Mouse (Mus musculus) CH12.LX (cell line): ENCODE data around the gene St5. TPM values are rescaled to one million over a fixed set of nuclear protein-coding genes. Genes with fewer than 3 reads are reported as not detected.

Experiments used
- DNase-seq: peaks from one replicate; pipeline ENCODE4 v3.0.0-alpha.2; 2013; ENCODE audit errors: extremely low read depth
- H3K27ac ChIP-seq: 2 replicates; pipeline ENCODE4 v1.5.1; 2012; ENCODE audit warnings: low read depth, mild to moderate bottlenecking, control low read depth, moderate library complexity; ENCODE audit not compliant: insufficient read depth
- H3K27me3 ChIP-seq: replicated peaks from 2 replicates; pipeline ENCODE3; 2012; ENCODE audit warnings: inconsistent platforms
- H3K36me3 ChIP-seq, 2 experiments: replicated peaks in 1 of 2; 2 replicates each; pipeline versions ENCODE3 to v1.6.1; 2012; ENCODE audit warnings: inconsistent platforms in 1 of 2, low read length in 1 of 2, mild to moderate bottlenecking in 1 of 2, mixed read lengths in 1 of 2, moderate library complexity in 1 of 2; ENCODE audit not compliant: control insufficient read depth in 1 of 2, insufficient read depth in 1 of 2
- H3K4me1 ChIP-seq, 2 experiments: 2 replicates each; pipeline ENCODE4 v1.6.1; 2012; ENCODE audit warnings: inconsistent platforms in 1 of 2, moderate library complexity in 1 of 2; ENCODE audit not compliant: insufficient read depth in 2 of 2, control insufficient read depth in 1 of 2
- H3K4me2 ChIP-seq: 2 replicates; pipeline ENCODE4 v1.6.1; 2012; ENCODE audit warnings: low read depth, mild to moderate bottlenecking, control low read depth; ENCODE audit not compliant: poor library complexity, insufficient read depth, severe bottlenecking
- H3K4me3 ChIP-seq, 3 experiments: fragments of 150-350 bp in 1 of 3; sonication (generic) in 1 of 3; replicated peaks in 1 of 3; 2 replicates each; pipeline versions ENCODE3 to v1.5.1; 2011 to 2012; ENCODE audit warnings: low read depth in 2 of 3, low read length in 2 of 3, mild to moderate bottlenecking in 2 of 3, moderate library complexity in 2 of 3, control low read depth in 1 of 3, improper control_type of control experiment in 1 of 3, inconsistent platforms in 1 of 3, mixed read lengths in 1 of 3; ENCODE audit not compliant: poor library complexity in 1 of 3
- H3K79me2 ChIP-seq: replicated peaks from 2 replicates; pipeline ENCODE4 v1.6.1; 2012; ENCODE audit warnings: mild to moderate bottlenecking, moderate library complexity; ENCODE audit not compliant: control insufficient read depth, poor library complexity, insufficient read depth, severe bottlenecking; ENCODE audit errors: extremely low read depth
- H3K9ac ChIP-seq: 2 replicates; pipeline ENCODE4 v1.6.1; 2012; ENCODE audit warnings: low read depth, mild to moderate bottlenecking, control low read depth, moderate library complexity; ENCODE audit not compliant: insufficient read depth
- H3K9me3 ChIP-seq: replicated peaks from 2 replicates; pipeline ENCODE3; 2012; ENCODE audit warnings: low read length, inconsistent platforms, mixed read lengths
- CHD2 ChIP-seq: IDR thresholded peaks from 2 replicates; pipeline ENCODE4 v1.6.1; 2011; ENCODE audit warnings: low read length, improper control_type of control experiment
- ELF1 ChIP-seq: IDR thresholded peaks from 2 replicates; pipeline ENCODE4 v1.6.1; 2014; ENCODE audit warnings: low read depth, mild to moderate bottlenecking, inconsistent platforms, low read length, improper control_type of control experiment
- EP300 ChIP-seq: IDR thresholded peaks from 2 replicates; pipeline ENCODE4 v1.6.1; 2011; ENCODE audit warnings: low read length, improper control_type of control experiment
- GABPA ChIP-seq: IDR thresholded peaks from 2 replicates; pipeline ENCODE4 v1.6.1; 2012; ENCODE audit warnings: low read depth, low read length, improper control_type of control experiment, inconsistent platforms; ENCODE audit not compliant: insufficient replicate concordance
- HCFC1 ChIP-seq: IDR thresholded peaks from 2 replicates; pipeline ENCODE4 v1.6.1; 2012; ENCODE audit warnings: low read depth, mild to moderate bottlenecking, inconsistent platforms, low read length, improper control_type of control experiment
- IRF4 ChIP-seq: IDR thresholded peaks from 2 replicates; pipeline ENCODE4 v1.6.1; 2014; ENCODE audit warnings: low read depth, mild to moderate bottlenecking, inconsistent platforms, low read length, improper control_type of control experiment
- JUN ChIP-seq: IDR thresholded peaks from 2 replicates; pipeline ENCODE4 v1.6.1; 2011; ENCODE audit warnings: low read depth, mild to moderate bottlenecking, low read length, improper control_type of control experiment, moderate library complexity; ENCODE audit not compliant: insufficient read depth
- JUND ChIP-seq: conservative IDR thresholded peaks from 2 replicates; pipeline ENCODE4 v1.6.1; 2011; ENCODE audit warnings: low read depth, low read length, improper control_type of control experiment
- KAT2A ChIP-seq: IDR thresholded peaks from 2 replicates; pipeline ENCODE4 v1.6.1; 2012; ENCODE audit warnings: low read length, improper control_type of control experiment, inconsistent platforms; ENCODE audit not compliant: insufficient replicate concordance
- MAZ ChIP-seq: IDR thresholded peaks from 2 replicates; pipeline ENCODE4 v1.6.1; 2012; ENCODE audit warnings: low read depth, mild to moderate bottlenecking, inconsistent platforms, low read length, improper control_type of control experiment, moderate library complexity
- MEF2A ChIP-seq: IDR thresholded peaks from 2 replicates; pipeline ENCODE4 v1.6.1; 2014; ENCODE audit warnings: low read depth, mild to moderate bottlenecking, inconsistent platforms, low read length, improper control_type of control experiment, borderline replicate concordance
- MXI1 ChIP-seq: IDR thresholded peaks from 2 replicates; pipeline ENCODE4 v1.6.1; 2011; ENCODE audit warnings: mild to moderate bottlenecking, low read depth, low read length, improper control_type of control experiment
- MYC ChIP-seq: IDR thresholded peaks from 2 replicates; pipeline ENCODE4 v1.6.1; 2011; ENCODE audit warnings: low read depth, mild to moderate bottlenecking, improper control_type of control experiment, low read length
- NELFE ChIP-seq: IDR thresholded peaks from 2 replicates; pipeline ENCODE4 v1.6.1; 2011; ENCODE audit warnings: low read depth, low read length, improper control_type of control experiment
- NRF1 ChIP-seq: IDR thresholded peaks from 2 replicates; pipeline ENCODE4 v1.6.1; 2014; ENCODE audit warnings: low read depth, mild to moderate bottlenecking, inconsistent platforms, low read length, improper control_type of control experiment, moderate library complexity
- PAX5 ChIP-seq: IDR thresholded peaks from 2 replicates; pipeline ENCODE4 v1.6.1; 2012; ENCODE audit warnings: low read length, inconsistent platforms, mixed read lengths
- POLR2A ChIP-seq: IDR thresholded peaks from 2 replicates; pipeline ENCODE4 v1.6.1; 2011; ENCODE audit warnings: low read depth, mild to moderate bottlenecking, improper control_type of control experiment, low read length
- POLR2AphosphoS2 ChIP-seq: IDR thresholded peaks from 2 replicates; pipeline ENCODE4 v1.6.1; 2011; ENCODE audit warnings: low read depth, low read length, improper control_type of control experiment
- RAD21 ChIP-seq: IDR thresholded peaks from 2 replicates; pipeline ENCODE4 v1.6.1; 2011; ENCODE audit warnings: low read depth, mild to moderate bottlenecking, low read length, improper control_type of control experiment, moderate library complexity
- RCOR1 ChIP-seq: conservative IDR thresholded peaks from 2 replicates; pipeline ENCODE4 v1.6.1; 2012; ENCODE audit warnings: low read depth, mild to moderate bottlenecking, inconsistent platforms, low read length, improper control_type of control experiment
- SIN3A ChIP-seq: IDR thresholded peaks from 2 replicates; pipeline ENCODE4 v1.6.1; 2012; ENCODE audit warnings: low read length, improper control_type of control experiment, inconsistent platforms
- TBP ChIP-seq: conservative IDR thresholded peaks from 2 replicates; pipeline ENCODE4 v1.6.1; 2011; ENCODE audit warnings: low read depth, low read length, improper control_type of control experiment
- TCF12 ChIP-seq: IDR thresholded peaks from 2 replicates; pipeline ENCODE4 v1.6.1; 2014; ENCODE audit warnings: low read depth, mild to moderate bottlenecking, inconsistent platforms, low read length, improper control_type of control experiment
- UBTF ChIP-seq: IDR thresholded peaks from 2 replicates; pipeline ENCODE4 v1.6.1; 2012; ENCODE audit warnings: low read depth, mild to moderate bottlenecking, inconsistent platforms, low read length, improper control_type of control experiment, moderate library complexity
- USF2 ChIP-seq: conservative IDR thresholded peaks from 2 replicates; pipeline ENCODE4 v1.6.1; 2011; ENCODE audit warnings: low read depth, low read length, improper control_type of control experiment
- ZC3H11A ChIP-seq: IDR thresholded peaks from 2 replicates; pipeline ENCODE4 v1.6.1; 2012; ENCODE audit warnings: low read depth, mild to moderate bottlenecking, inconsistent platforms, low read length, improper control_type of control experiment
- ZMIZ1 ChIP-seq: IDR thresholded peaks from 2 replicates; pipeline ENCODE4 v1.6.1; 2012; ENCODE audit warnings: low read depth, mild to moderate bottlenecking, inconsistent platforms, low read length, improper control_type of control experiment
- ZNF384 ChIP-seq: IDR thresholded peaks from 2 replicates; pipeline ENCODE4 v1.6.1; 2012; ENCODE audit warnings: low read depth, low read length, improper control_type of control experiment, inconsistent platforms
- dilution Hi-C: fragments of 300-500 bp; cut with MboI; formaldehyde crosslinking; loops from 2 replicates; pipeline ENCODE4 v1.14.3; 2020; ENCODE audit warnings: low sequenced_read_pairs; ENCODE audit not compliant: extremely low pct_unique_long_range_greater_than_20kb, extremely low pct_ligation_motif_present
- in situ Hi-C: fragments of 300-500 bp; cut with MboI; formaldehyde crosslinking; loops from 3 replicates; pipeline ENCODE4 v1.14.3; 2019; ENCODE audit warnings: low sequenced_read_pairs, low pct_ligation_motif_present, low pct_unique_long_range_greater_than_20kb, mixed read lengths
- polyA plus RNA-seq: library from polyadenylated mRNA; unstranded; fragments of >175 nt; gene quantifications from 2 replicates; pipeline ENCODE4 v1.2.1, GENCODE M21; 2012; ENCODE audit warnings: low read depth; ENCODE audit not compliant: insufficient read length
- total RNA-seq, 2 experiments: library from RNA; depleted of rRNA; stranded (reverse); fragments of 300-350 nt in 1 of 2; fragments of >200 nt in 1 of 2; gene quantifications; 2 replicates each; pipeline ENCODE4 v1.2.3; 2012 to 2014

The St5 gene
- total and polyA plus RNA-seq, 3 experiments, result 1.3 to 3.4 (median 1.6) TPM

DNA sequence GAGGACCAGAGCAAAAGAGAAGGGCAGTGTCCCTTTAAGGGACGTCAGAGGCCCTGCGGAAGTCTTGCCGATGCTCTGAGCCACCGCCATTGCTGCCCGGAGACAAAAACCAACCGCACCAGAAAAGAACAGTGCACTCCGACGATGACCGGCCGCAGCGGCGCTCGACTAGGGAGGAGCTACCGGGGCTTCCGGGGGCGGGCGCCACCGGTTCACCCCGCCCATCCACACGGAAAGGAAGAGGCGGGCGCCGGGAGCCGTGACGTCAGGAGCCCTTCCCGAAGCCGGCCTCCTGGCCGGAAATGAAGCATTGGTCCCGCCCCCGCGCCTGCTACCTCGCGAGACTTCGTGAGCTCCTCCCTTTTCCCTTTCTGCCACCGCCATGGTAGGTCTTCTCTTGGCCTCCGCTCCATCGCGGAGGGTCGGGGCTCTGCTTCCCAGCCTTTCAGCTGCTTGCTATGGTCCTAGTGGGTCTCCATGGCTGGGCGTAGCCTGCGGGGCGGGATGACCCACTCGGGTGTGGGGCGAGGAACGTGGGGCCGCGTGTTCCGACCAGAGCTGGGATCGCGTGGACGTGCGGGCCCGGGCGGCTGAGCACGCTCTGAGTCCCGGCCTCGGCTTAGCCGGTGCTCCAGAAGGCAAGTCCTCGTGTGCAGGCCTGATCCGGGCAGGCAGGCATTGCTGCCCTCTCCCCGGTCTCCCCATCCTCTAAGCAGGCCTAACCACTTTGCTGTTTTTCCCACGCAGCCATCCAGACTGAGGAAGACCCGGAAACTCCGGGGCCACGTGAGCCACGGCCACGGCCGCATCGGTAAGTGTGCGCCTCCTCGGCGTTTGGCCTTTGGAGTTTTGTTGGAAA is 184.3 kb downstream of the St5 start, which contains the start of gene Rpl27a:
Rpl27a (plus strand) TSS at position 310 of the 859 bp plus-strand sequence.
- dilution Hi-C loops, result no loop called here
- Histone ChIP-seq H3K4me2 (peak within 1 kb of the TSS; percentile 92), H3K4me3 (peak within 1 kb of the TSS; percentile 83 to 100 (median 97)), H3K27ac (peak within 1 kb of the TSS; percentile 80), H3K9me3 (no peaks in the 10 kb centered on the region), H3K9ac (peak within 1 kb of the TSS; percentile 94), H3K36me3 (peaks cover 39 to 44% of the 10 kb centered on the region in 2 experiments), H3K27me3 (no peaks in the 10 kb centered on the region), H3K79me2 (peaks cover 36% of the 10 kb centered on the region), H3K4me1 (peaks cover 4 to 52% of the 10 kb centered on the region in 2 experiments; a peak in 3 of 4 replicates)
- in situ Hi-C loops, result no loop called here
- peak; percentile 96 for DNase-seq
- TF ChIP-seq ZNF384 (no peak), MXI1 (peak; percentile 50), SIN3A (peak; percentile 21; the same call in 1 of the 2 replicates), KAT2A (peak; percentile 83; the same call in 1 of the 2 replicates), EP300 (no peak), MAZ (0 out of 2 replicates have a peak, but pooled peaks have one; percentile 63), JUN (no peak), UBTF (0 out of 2 replicates have a peak, but pooled peaks have one; percentile 6), JUND (no peak), USF2 (no peak), NELFE (peak; percentile 97), GABPA (no peak; the same call in 1 of the 2 replicates), POLR2AphosphoS2 (peak; percentile 96), HCFC1 (peak; percentile 83), RAD21 (no peak), TCF12 (peak; percentile 95), CHD2 (peak; percentile 98), ELF1 (peak; percentile 95), ZMIZ1 (peak; percentile 86; the same call in 1 of the 2 replicates), IRF4 (peak; percentile 56; the same call in 1 of the 2 replicates), PAX5 (no peak), ZC3H11A (no peak), NRF1 (peak; percentile 38), RCOR1 (no peak), POLR2A (peak; percentile 99), TBP (peak; percentile 95), MEF2A (peak; percentile 5; the same call in 1 of the 2 replicates), MYC (peak; percentile 83)
